Mouse (Mus musculus) MEL (cell line): Measurements from ENCODE around the gene Vax2.

Source experiments
- GABPA ChIP-seq: IDR thresholded peaks from 2 replicates; pipeline ENCODE4 v1.6.1; 2012; ENCODE audit warnings: low read depth, mild to moderate bottlenecking, inconsistent platforms, low read length, improper control_type of control experiment, moderate library complexity
- GATA1 ChIP-seq: IDR thresholded peaks from 2 replicates; pipeline ENCODE4 v1.6.1; 2011; ENCODE audit warnings: low read depth, low read length, improper control_type of control experiment
- KAT2A ChIP-seq: conservative IDR thresholded peaks from 2 replicates; pipeline ENCODE4 v1.6.1; 2012; ENCODE audit warnings: low read depth, low read length, improper control_type of control experiment, inconsistent platforms
- MAZ ChIP-seq: IDR thresholded peaks from 2 replicates; pipeline ENCODE4 v1.6.1; 2012; ENCODE audit warnings: low read depth, mild to moderate bottlenecking, inconsistent platforms, low read length, improper control_type of control experiment
- POLR2AphosphoS2 ChIP-seq: IDR thresholded peaks from 2 replicates; pipeline ENCODE4 v1.6.1; 2011; ENCODE audit warnings: low read length, improper control_type of control experiment
- USF1 ChIP-seq: IDR thresholded peaks from 2 replicates; pipeline ENCODE4 v1.6.1; 2014; ENCODE audit warnings: low read depth, mild to moderate bottlenecking, inconsistent platforms, low read length, improper control_type of control experiment, moderate library complexity

- no peak for TF ChIP-seq KAT2A
- TF ChIP-seq MAZ, result no peak
- no peak for TF ChIP-seq USF1
- no peak for TF ChIP-seq GATA1
- no peak for TF ChIP-seq GABPA
- no peak for TF ChIP-seq POLR2AphosphoS2
These were observed 7.9 kb upstream of the Vax2 start for GRCm38 (mm10) chr6:83703000-83703721.
